In the genomic region with DNA sequence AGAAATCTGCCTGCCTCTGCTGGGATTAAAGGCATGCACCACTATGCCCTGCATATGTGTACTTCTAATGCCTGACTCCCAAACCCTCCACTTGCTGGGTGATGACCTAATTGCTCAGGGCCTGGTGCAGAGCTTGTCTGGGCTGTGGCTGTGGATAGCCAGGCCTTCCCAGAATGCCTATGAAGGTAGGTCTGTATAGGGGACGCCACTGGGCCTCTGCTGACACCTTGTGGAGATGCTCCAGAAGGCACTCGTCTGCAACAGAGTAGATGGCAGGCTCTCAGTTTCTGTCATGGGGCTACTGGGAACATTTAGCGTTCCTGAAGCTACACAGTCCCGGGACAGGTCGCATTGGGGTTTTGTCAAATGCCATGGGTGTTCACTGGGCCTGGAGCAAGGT, we compare ENCODE assay signal across 8 mouse cellular contexts.
DNase-seq lines count a peak whose midpoint lies in the region; ATAC-seq and TF ChIP-seq lines count a peak whose summit lies in the region.

No protein-coding gene starts in this region.

- ATAC-seq in liver, postnatal 0 days = peak; percentile 81
- ATAC-seq in neutrophil, adult 5-6 weeks (ENCODE audit: extremely low read depth, insufficient number of reproducible peaks, low FRiP score, poor library complexity, severe bottlenecking) = peak; percentile 75

- H3K9me3 ChIP-seq in ES-Bruce4 (replicated peaks; ENCODE audit: control insufficient read depth, insufficient read depth, low read length, poor library complexity, severe bottlenecking) = no peaks in the 10 kb centered on the region
- H3K9me3 ChIP-seq in liver, postnatal 0 days (ENCODE audit: low read length) = no peaks in the 10 kb centered on the region

- no peak overlapping the region for H3K27ac ChIP-seq in ES-Bruce4 (ENCODE audit: insufficient read depth, low read length)
- H3K27ac ChIP-seq in liver, postnatal 0 days (ENCODE audit: low read depth) = no peak overlapping the region

- no peaks in the 10 kb centered on the region for H3K27me3 ChIP-seq in ES-Bruce4 (ENCODE audit: control insufficient read depth, insufficient read depth, low read length, poor library complexity, severe bottlenecking)
- no peaks in the 10 kb centered on the region for H3K27me3 ChIP-seq in liver, postnatal 0 days (ENCODE audit: insufficient read depth, low read length)

- TF ChIP-seq CTCF in ES-Bruce4 (IDR thresholded peaks at IDR 0.05; ENCODE audit: low read depth, low read length) = peak; percentile 88
- peak; percentile 91 for TF ChIP-seq CTCF in liver, postnatal 0 days (IDR thresholded peaks at IDR 0.05; ENCODE audit: low read depth)

- WGBS in liver, postnatal 0 days (ENCODE audit: insufficient replicate concordance) = 12% methylated on average over 5 of the region's 5 CpGs

- H3K4me2 ChIP-seq in liver, postnatal 0 days (ENCODE audit: low read depth, low read length) = no peak overlapping the region

- no peaks in the 10 kb centered on the region for H3K36me3 ChIP-seq in ES-Bruce4 (ENCODE audit: control insufficient read depth, insufficient read depth, low read length, poor library complexity, severe bottlenecking)
- H3K36me3 ChIP-seq in liver, postnatal 0 days (replicated peaks; ENCODE audit: insufficient read depth, low read length) = no peaks in the 10 kb centered on the region

- TF ChIP-seq EP300 in ES-Bruce4 (IDR thresholded peaks at IDR 0.05; ENCODE audit: insufficient read depth, low read depth, low read length) = no peak
- no peak for TF ChIP-seq EP300 in liver, postnatal 0 days (IDR thresholded peaks at IDR 0.05; ENCODE audit: low read depth)

- H3K4me1 ChIP-seq in ES-Bruce4 (ENCODE audit: control insufficient read depth, insufficient read depth, low read length) = no peaks in the 10 kb centered on the region
- no peaks in the 10 kb centered on the region for H3K4me1 ChIP-seq in liver, postnatal 0 days (ENCODE audit: insufficient read depth)

- intact Hi-C loops in heart, postnatal 36 days (cut with DNase I) = loop anchor here (1.0 to 10.0 kb wide), 4 partner anchors 203 to 419 kb away; partner anchors contain the start of genes Cdc26 and Prpf4

- H3K9ac ChIP-seq in ES-Bruce4 (ENCODE audit: low read depth, poor library complexity, severe bottlenecking) = no peak overlapping the region
- no peak overlapping the region for H3K9ac ChIP-seq in liver, postnatal 0 days (replicated peaks)

- no peak for TF ChIP-seq POLR2A in ES-Bruce4 (IDR thresholded peaks at IDR 0.05; ENCODE audit: insufficient read depth, low read length)

- DNase-seq in cerebellum, adult 11-12 months = peak; percentile 80
- peak; percentile 84 for DNase-seq in forelimb bud, embryonic 11.5 days (ENCODE audit: low read depth, low spot score)
- peak; percentile 83 to 90 for DNase-seq in heart, postnatal 36 days
- DNase-seq in layer of hippocampus, adult 11-12 months (ENCODE audit: low spot score) = peak; percentile 88
- peak; percentile 79 for DNase-seq in liver, postnatal 0 days
- peak; percentile 92 for DNase-seq in testis, postnatal 10 days (ENCODE audit: low spot score)

- no peak overlapping the region for H3K4me3 ChIP-seq in ES-Bruce4 (ENCODE audit: low read depth, low read length)
- H3K4me3 ChIP-seq in liver, postnatal 0 days (ENCODE audit: low read depth, low read length) = no peak overlapping the region
